Mouse (Mus musculus) hindbrain, embryonic 15.5 days (tissue): ENCODE results near the gene Hbs1l. TPM values are rescaled to one million over a fixed set of nuclear protein-coding genes. Genes with fewer than 3 reads are reported as not detected.

Experiments used
- ATAC-seq: fragments of 200-750 bp; cut with Nextera tagmentation; 2 replicates; pipeline ENCODE4 v1.8.0; 2017; ENCODE audit warnings: low read depth, moderate number of reproducible peaks, moderate TSS enrichment; ENCODE audit not compliant: low FRiP score
- H3K27ac ChIP-seq: fragments of 300-500 bp; sonication (generic); replicated peaks from 2 replicates; pipeline ENCODE4 v1.5.1; 2015; ENCODE audit warnings: mild to moderate bottlenecking, inconsistent platforms
- H3K27me3 ChIP-seq: fragments of 300-500 bp; sonication (generic); 2 replicates; pipeline ENCODE4 v1.6.1; 2015; ENCODE audit warnings: control low read depth, inconsistent platforms
- H3K36me3 ChIP-seq: fragments of 300-500 bp; sonication (generic); 2 replicates; pipeline ENCODE4 v1.6.1; 2015; ENCODE audit warnings: control low read depth, inconsistent platforms
- H3K4me1 ChIP-seq: fragments of 300-500 bp; sonication (generic); replicated peaks from 2 replicates; pipeline ENCODE4 v1.6.1; 2015; ENCODE audit warnings: control low read depth, inconsistent platforms
- H3K4me2 ChIP-seq: fragments of 300-500 bp; sonication (generic); 2 replicates; pipeline ENCODE4 v1.6.1; 2015; ENCODE audit warnings: moderate library complexity, mild to moderate bottlenecking, inconsistent platforms
- H3K4me3 ChIP-seq: fragments of 300-500 bp; sonication (generic); 2 replicates; pipeline ENCODE4 v1.5.1; 2015; ENCODE audit warnings: mild to moderate bottlenecking, inconsistent platforms
- H3K9ac ChIP-seq: fragments of 300-500 bp; sonication (generic); 2 replicates; pipeline ENCODE4 v1.6.1; 2015; ENCODE audit warnings: inconsistent platforms
- H3K9me3 ChIP-seq: fragments of 300-500 bp; sonication (generic); 2 replicates; pipeline ENCODE4 v1.6.1; 2016; ENCODE audit warnings: control low read depth, inconsistent platforms
- WGBS: fragments of 180-500 bp; shearing (Covaris S2); methylation state at CpG from one replicate; pipeline ENCODE4 v1.1.7; 2015; 5-methylcytosine and 5-hydroxymethylcytosine counted together
- polyA plus RNA-seq: library from polyadenylated mRNA; unstranded; fragments of >200 nt; fragmentation: Nextera tagmentation; extraction: Ambion mirVana; gene quantifications from 2 replicates; pipeline ENCODE4 v1.2.1, GENCODE M21; 2015

Gene Hbs1l
- polyA plus RNA-seq, 1 experiment from 2014 or later, result 90.5 TPM

- no peaks in the 10 kb centered on the region for H3K4me1 ChIP-seq
- no peaks in the 10 kb centered on the region for H3K9me3 ChIP-seq
- ATAC-seq, result no peak
- H3K4me2 ChIP-seq, result no peak overlapping the region
- peaks cover 32% of the 10 kb centered on the region for H3K36me3 ChIP-seq
- no peak overlapping the region for H3K9ac ChIP-seq
- H3K27me3 ChIP-seq, result no peaks in the 10 kb centered on the region
- no peak overlapping the region for H3K27ac ChIP-seq
- WGBS, result 97% methylated on average over 9 of the region's 9 CpGs
- no peak overlapping the region for H3K4me3 ChIP-seq
These were observed 71.7 kb downstream of the Hbs1l start for GRCm38 (mm10) chr10:21367481-21367880.

- Histone ChIP-seq H3K9me3 (no peaks in the 10 kb centered on the region), H3K4me2 (no peak overlapping the region), H3K9ac (no peak overlapping the region), H3K36me3 (peaks cover 29% of the 10 kb centered on the region), H3K27me3 (no peaks in the 10 kb centered on the region), H3K4me1 (no peaks in the 10 kb centered on the region), H3K4me3 (no peak overlapping the region), H3K27ac (no peak overlapping the region)
- ATAC-seq, result no peak
- WGBS, result 89% methylated on average over 2 of the region's 2 CpGs
These were observed 73.8 kb downstream of the Hbs1l start for GRCm38 (mm10) chr10:21369586-21369985.

- ATAC-seq, result no peak
- WGBS, result 86% methylated on average over 6 of the region's 6 CpGs
These were observed 76.5 kb downstream of the Hbs1l start for GRCm38 (mm10) chr10:21372271-21372670.

GRCm38 (mm10) chr10:21376682-21377473, 81.1 kb downstream of the Hbs1l start, which contains the start of gene Aldh8a1:
Gene Aldh8a1, plus strand, starts transcription at chr10:21377291.
- Histone ChIP-seq H3K27me3 (no peaks in the 10 kb centered on the region), H3K9me3 (no peaks in the 10 kb centered on the region), H3K36me3 (no peaks in the 10 kb centered on the region), H3K4me3 (no peak within 1 kb of the TSS), H3K27ac (no peak within 1 kb of the TSS), H3K9ac (no peak within 1 kb of the TSS), H3K4me1 (no peaks in the 10 kb centered on the region), H3K4me2 (no peak within 1 kb of the TSS)
- no peak for ATAC-seq
- WGBS, result 89% methylated on average over 13 of the region's 13 CpGs

More at GRCm38 (mm10) chr10:21372271-21372670, 76.5 kb downstream of the Hbs1l start:
- no peak overlapping the region for H3K27ac ChIP-seq
- H3K36me3 ChIP-seq, result peaks cover 29% of the 10 kb centered on the region
- no peak overlapping the region for H3K4me3 ChIP-seq
- no peaks in the 10 kb centered on the region for H3K4me1 ChIP-seq
- no peaks in the 10 kb centered on the region for H3K27me3 ChIP-seq
- no peaks in the 10 kb centered on the region for H3K9me3 ChIP-seq
- no peak overlapping the region for H3K9ac ChIP-seq
- H3K4me2 ChIP-seq, result no peak overlapping the region

- Histone ChIP-seq H3K27ac (no peak overlapping the region), H3K9me3 (no peaks in the 10 kb centered on the region), H3K9ac (no peak overlapping the region), H3K4me1 (no peaks in the 10 kb centered on the region), H3K27me3 (no peaks in the 10 kb centered on the region), H3K4me3 (no peak overlapping the region), H3K4me2 (no peak overlapping the region), H3K36me3 (no peaks in the 10 kb centered on the region)
- no peak for ATAC-seq
- 73% methylated on average over 9 of the region's 9 CpGs for WGBS
These were observed 82.6 kb downstream of the Hbs1l start for GRCm38 (mm10) chr10:21378196-21378944.

- H3K4me2 ChIP-seq, result no peak overlapping the region
- no peak overlapping the region for H3K9ac ChIP-seq
- H3K9me3 ChIP-seq, result no peaks in the 10 kb centered on the region
- H3K4me3 ChIP-seq, result no peak overlapping the region
- WGBS, result 21% methylated on average over 6 of the region's 6 CpGs
- no peak; the same call in 1 of the 2 replicates for ATAC-seq
- H3K27ac ChIP-seq, result no peak overlapping the region
- H3K4me1 ChIP-seq, result no peaks in the 10 kb centered on the region
- no peaks in the 10 kb centered on the region for H3K36me3 ChIP-seq
- no peaks in the 10 kb centered on the region for H3K27me3 ChIP-seq
These were observed 87.1 kb downstream of the Hbs1l start for GRCm38 (mm10) chr10:21382914-21383313.

- no peak overlapping the region for H3K27ac ChIP-seq
- WGBS, result 76% methylated on average over 3 of the region's 3 CpGs
- H3K27me3 ChIP-seq, result no peaks in the 10 kb centered on the region
- H3K4me1 ChIP-seq, result no peaks in the 10 kb centered on the region
- no peaks in the 10 kb centered on the region for H3K9me3 ChIP-seq
- H3K36me3 ChIP-seq, result no peaks in the 10 kb centered on the region
- no peak for ATAC-seq
- no peak overlapping the region for H3K4me2 ChIP-seq
- no peak overlapping the region for H3K4me3 ChIP-seq
- no peak overlapping the region for H3K9ac ChIP-seq
These were observed 89.4 kb downstream of the Hbs1l start for GRCm38 (mm10) chr10:21385111-21385663.

GRCm38 (mm10) chr10:21389075-21389474, 93.3 kb downstream of the Hbs1l start:
- no peak overlapping the region for H3K4me2 ChIP-seq
- H3K4me1 ChIP-seq, result no peaks in the 10 kb centered on the region
- no peaks in the 10 kb centered on the region for H3K9me3 ChIP-seq
- no peak for ATAC-seq
- 87% methylated on average over 11 of the region's 11 CpGs for WGBS
- no peaks in the 10 kb centered on the region for H3K27me3 ChIP-seq
- no peak overlapping the region for H3K9ac ChIP-seq
- H3K4me3 ChIP-seq, result no peak overlapping the region
- H3K36me3 ChIP-seq, result no peaks in the 10 kb centered on the region
- no peak overlapping the region for H3K27ac ChIP-seq

GRCm38 (mm10) chr10:21390440-21390839, 94.7 kb downstream of the Hbs1l start:
- Histone ChIP-seq H3K4me2 (no peak overlapping the region), H3K27me3 (no peaks in the 10 kb centered on the region), H3K4me1 (no peaks in the 10 kb centered on the region), H3K9ac (no peak overlapping the region), H3K4me3 (no peak overlapping the region), H3K9me3 (no peaks in the 10 kb centered on the region), H3K36me3 (no peaks in the 10 kb centered on the region), H3K27ac (no peak overlapping the region)
- ATAC-seq, result no peak
- 70% methylated on average over 4 of the region's 4 CpGs for WGBS

- Histone ChIP-seq H3K27ac (no peak overlapping the region), H3K9ac (no peak overlapping the region), H3K9me3 (no peaks in the 10 kb centered on the region), H3K36me3 (no peaks in the 10 kb centered on the region), H3K4me1 (no peaks in the 10 kb centered on the region), H3K4me3 (no peak overlapping the region), H3K4me2 (no peak overlapping the region), H3K27me3 (no peaks in the 10 kb centered on the region)
- no peak for ATAC-seq
- 60% methylated on average over 4 of the region's 4 CpGs for WGBS
These were observed 95.5 kb downstream of the Hbs1l start for GRCm38 (mm10) chr10:21391286-21391685.

GRCm38 (mm10) chr10:21393390-21393789, 97.6 kb downstream of the Hbs1l start:
- no peak overlapping the region for H3K4me2 ChIP-seq
- 94% methylated on average over 2 of the region's 2 CpGs for WGBS
- no peaks in the 10 kb centered on the region for H3K36me3 ChIP-seq
- H3K27me3 ChIP-seq, result no peaks in the 10 kb centered on the region
- H3K27ac ChIP-seq, result no peak overlapping the region
- no peak overlapping the region for H3K4me3 ChIP-seq
- no peaks in the 10 kb centered on the region for H3K9me3 ChIP-seq
- no peak overlapping the region for H3K9ac ChIP-seq
- ATAC-seq, result no peak
- H3K4me1 ChIP-seq, result no peaks in the 10 kb centered on the region
